Mouse (Mus musculus): ENCODE results near the gene Mpg. TPM values are rescaled to one million over a fixed set of nuclear protein-coding genes. Genes with fewer than 3 reads are reported as not detected.

Gene Mpg
- polyA plus RNA-seq, 1 experiment from 2014 or later: 24.8 TPM

DNA sequence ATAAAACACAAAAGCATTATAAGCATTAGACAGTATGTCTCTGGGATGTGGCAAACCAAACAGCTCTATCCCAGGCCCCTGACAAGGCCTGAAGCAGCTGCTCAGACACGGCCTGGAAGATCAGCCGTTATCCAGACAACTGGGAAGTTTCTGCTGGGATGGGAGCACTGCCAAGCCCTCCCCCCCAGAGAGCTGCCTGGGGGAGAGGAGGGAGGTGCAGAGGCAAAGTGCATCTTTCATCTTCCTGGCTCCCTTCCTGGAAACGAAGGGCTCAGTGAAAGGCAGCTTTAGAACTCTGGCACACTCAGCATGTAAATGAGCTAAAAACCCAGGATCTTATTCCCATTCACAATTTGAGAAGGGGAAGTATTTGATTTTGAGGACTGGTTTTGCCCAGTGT, 9.3 kb downstream of the Mpg start:
- DNase-seq (ENCODE audit: low spot score, missing footprints) (no peak), ATAC-seq (ENCODE audit: low FRiP score) (no peak)
- no peaks in the 10 kb centered on the region for H3K27me3 ChIP-seq (ENCODE audit: control insufficient read depth, insufficient read depth, low read length)
- H3K36me3 ChIP-seq (ENCODE audit: control insufficient read depth, insufficient read depth, low read length): peaks cover 5% of the 10 kb centered on the region
- no peak overlapping the region for H3K9ac ChIP-seq (ENCODE audit: low read length)
- H3K4me3 ChIP-seq (ENCODE audit: low read depth, low read length): no peak overlapping the region
- no peaks in the 10 kb centered on the region for H3K4me1 ChIP-seq (ENCODE audit: control insufficient read depth, insufficient read depth, low read length)
- H3K9me3 ChIP-seq (ENCODE audit: control insufficient read depth, low read length): no peaks in the 10 kb centered on the region
- H3K27ac ChIP-seq (ENCODE audit: low read depth, low read length): no peak overlapping the region
- no peak overlapping the region for H3K4me2 ChIP-seq
- WGBS: 83% methylated on average over 3 of the region's 3 CpGs

GRCm38 (mm10) chr11:32236132-32236531, 9.8 kb downstream of the Mpg start:
- DNase-seq (ENCODE audit: low spot score, missing footprints) (peak; percentile 67), ATAC-seq (ENCODE audit: low FRiP score) (no peak)
- no peak overlapping the region for H3K9ac ChIP-seq (ENCODE audit: low read length)
- peaks cover 5% of the 10 kb centered on the region for H3K36me3 ChIP-seq (ENCODE audit: control insufficient read depth, insufficient read depth, low read length)
- H3K4me1 ChIP-seq (ENCODE audit: control insufficient read depth, insufficient read depth, low read length): no peaks in the 10 kb centered on the region
- no peaks in the 10 kb centered on the region for H3K9me3 ChIP-seq (ENCODE audit: control insufficient read depth, low read length)
- 87% methylated on average over 2 of the region's 2 CpGs for WGBS
- H3K27me3 ChIP-seq (ENCODE audit: control insufficient read depth, insufficient read depth, low read length): no peaks in the 10 kb centered on the region
- no peak overlapping the region for H3K4me3 ChIP-seq (ENCODE audit: low read depth, low read length)
- no peak overlapping the region for H3K4me2 ChIP-seq
- no peak overlapping the region for H3K27ac ChIP-seq (ENCODE audit: low read depth, low read length)

GRCm38 (mm10) chr11:32236712-32237410, 10.6 kb downstream of the Mpg start:
- WGBS: 57% methylated on average over 9 of the region's 9 CpGs
- Histone ChIP-seq H3K4me2 (no peak overlapping the region), H3K9ac (ENCODE audit: low read length) (no peak overlapping the region), H3K27ac (ENCODE audit: low read depth, low read length) (no peak overlapping the region), H3K27me3 (ENCODE audit: control insufficient read depth, insufficient read depth, low read length) (no peaks in the 10 kb centered on the region), H3K36me3 (ENCODE audit: control insufficient read depth, insufficient read depth, low read length) (peaks cover 4% of the 10 kb centered on the region), H3K4me1 (ENCODE audit: control insufficient read depth, insufficient read depth, low read length) (no peaks in the 10 kb centered on the region), H3K4me3 (ENCODE audit: low read depth, low read length) (no peak overlapping the region), H3K9me3 (ENCODE audit: control insufficient read depth, low read length) (no peaks in the 10 kb centered on the region)
- ATAC-seq (ENCODE audit: low FRiP score): no peak
- DNase-seq (ENCODE audit: low spot score, missing footprints): peak; percentile 97

DNA sequence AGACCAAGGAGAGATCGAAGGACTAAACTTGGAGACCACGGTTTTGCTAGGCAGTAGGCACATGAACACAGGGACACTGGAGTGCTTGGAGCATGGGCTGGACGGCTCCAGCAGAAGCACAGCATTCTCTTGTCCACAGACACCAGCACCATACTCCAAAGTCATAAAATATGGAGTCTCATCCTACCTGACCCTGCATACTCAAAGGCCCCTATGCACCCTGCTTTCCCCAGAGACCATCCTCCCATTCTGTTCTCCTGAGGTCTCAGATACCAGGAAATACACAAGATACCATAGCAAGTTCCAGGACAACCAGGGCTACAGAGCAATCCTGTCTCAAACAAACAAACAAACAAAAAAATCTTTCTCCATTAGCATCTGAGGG, 11.1 kb downstream of the Mpg start:
- Histone ChIP-seq H3K27me3 (ENCODE audit: control insufficient read depth, insufficient read depth, low read length) (no peaks in the 10 kb centered on the region), H3K4me2 (no peak overlapping the region), H3K9ac (ENCODE audit: low read length) (no peak overlapping the region), H3K36me3 (ENCODE audit: control insufficient read depth, insufficient read depth, low read length) (peaks cover 4% of the 10 kb centered on the region), H3K9me3 (ENCODE audit: control insufficient read depth, low read length) (no peaks in the 10 kb centered on the region), H3K4me1 (ENCODE audit: control insufficient read depth, insufficient read depth, low read length) (no peaks in the 10 kb centered on the region), H3K27ac (ENCODE audit: low read depth, low read length) (no peak overlapping the region), H3K4me3 (ENCODE audit: low read depth, low read length) (no peak overlapping the region)
- no peak for ATAC-seq (ENCODE audit: low FRiP score)
- 95% methylated on average over 3 of the region's 3 CpGs for WGBS
- DNase-seq (ENCODE audit: low spot score, missing footprints): no peak

DNA sequence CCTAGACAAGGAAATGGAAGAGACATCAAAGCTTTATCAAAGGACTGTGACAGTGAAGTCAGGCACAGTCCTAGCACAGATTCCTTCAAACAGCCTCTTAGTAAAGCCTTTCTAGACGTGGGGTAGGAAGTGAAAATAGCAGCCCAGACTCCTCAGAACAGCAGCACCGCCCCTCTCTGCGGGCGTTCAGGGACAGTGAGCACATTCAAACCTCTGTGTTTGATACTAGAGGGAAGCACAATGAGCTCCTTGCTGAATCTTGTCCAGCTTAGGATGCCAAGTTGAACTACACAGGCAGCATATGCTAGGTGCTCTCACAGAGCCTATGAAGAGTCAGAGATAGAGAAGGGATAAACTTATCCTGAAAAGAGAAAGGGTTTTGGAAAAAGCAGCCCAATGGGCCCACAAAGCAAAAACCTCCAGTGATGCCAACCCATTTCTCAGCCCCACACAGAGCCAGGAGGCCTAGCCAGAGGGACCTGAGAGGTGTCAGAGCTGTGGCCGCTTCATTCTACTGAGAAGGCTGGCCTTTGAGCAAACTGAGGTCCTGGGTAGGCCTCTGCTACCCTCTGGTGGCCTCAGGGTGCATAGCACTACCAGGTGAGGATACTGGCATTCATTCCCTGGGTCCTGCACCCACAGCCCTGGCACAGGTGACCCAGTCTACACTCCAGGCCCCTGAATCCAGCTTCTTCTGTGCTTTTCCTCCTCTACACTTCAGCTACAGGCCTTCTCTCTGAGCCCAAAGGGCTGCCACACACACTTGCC, 12.0 kb downstream of the Mpg start:
- no peak overlapping the region for H3K4me2 ChIP-seq
- no peaks in the 10 kb centered on the region for H3K4me1 ChIP-seq (ENCODE audit: control insufficient read depth, insufficient read depth, low read length)
- DNase-seq (ENCODE audit: low spot score, missing footprints) (peak; percentile 95), ATAC-seq (ENCODE audit: low FRiP score) (peak; percentile 47; the same call in 1 of the 2 replicates)
- no peak overlapping the region for H3K27ac ChIP-seq (ENCODE audit: low read depth, low read length)
- H3K27me3 ChIP-seq (ENCODE audit: control insufficient read depth, insufficient read depth, low read length): no peaks in the 10 kb centered on the region
- H3K4me3 ChIP-seq (ENCODE audit: low read depth, low read length): no peak overlapping the region
- WGBS: 64% methylated on average over 5 of the region's 5 CpGs
- H3K9me3 ChIP-seq (ENCODE audit: control insufficient read depth, low read length): no peaks in the 10 kb centered on the region
- H3K36me3 ChIP-seq (ENCODE audit: control insufficient read depth, insufficient read depth, low read length): peaks cover 4% of the 10 kb centered on the region; the same call in 1 of the 2 replicates
- H3K9ac ChIP-seq (ENCODE audit: low read length): no peak overlapping the region

GRCm38 (mm10) chr11:32241391-32241790, 15.1 kb downstream of the Mpg start:
- H3K36me3 ChIP-seq (ENCODE audit: control insufficient read depth, insufficient read depth, low read length): no peaks in the 10 kb centered on the region; the same call in 1 of the 2 replicates
- no peaks in the 10 kb centered on the region for H3K4me1 ChIP-seq (ENCODE audit: control insufficient read depth, insufficient read depth, low read length)
- no peak overlapping the region for H3K4me2 ChIP-seq
- H3K4me3 ChIP-seq (ENCODE audit: low read depth, low read length): no peak overlapping the region
- DNase-seq (ENCODE audit: low spot score, missing footprints) (no peak), ATAC-seq (ENCODE audit: low FRiP score) (no peak)
- no peaks in the 10 kb centered on the region for H3K27me3 ChIP-seq (ENCODE audit: control insufficient read depth, insufficient read depth, low read length)
- no peak overlapping the region for H3K9ac ChIP-seq (ENCODE audit: low read length)
- H3K27ac ChIP-seq (ENCODE audit: low read depth, low read length): no peak overlapping the region
- H3K9me3 ChIP-seq (ENCODE audit: control insufficient read depth, low read length): no peaks in the 10 kb centered on the region

- Histone ChIP-seq H3K27ac (ENCODE audit: low read depth, low read length) (no peak overlapping the region), H3K4me1 (ENCODE audit: control insufficient read depth, insufficient read depth, low read length) (no peaks in the 10 kb centered on the region), H3K36me3 (ENCODE audit: control insufficient read depth, insufficient read depth, low read length) (no peaks in the 10 kb centered on the region; the same call in 1 of the 2 replicates), H3K27me3 (ENCODE audit: control insufficient read depth, insufficient read depth, low read length) (no peaks in the 10 kb centered on the region), H3K4me2 (no peak overlapping the region), H3K4me3 (ENCODE audit: low read depth, low read length) (no peak overlapping the region), H3K9ac (ENCODE audit: low read length) (no peak overlapping the region), H3K9me3 (ENCODE audit: control insufficient read depth, low read length) (no peaks in the 10 kb centered on the region)
- DNase-seq (ENCODE audit: low spot score, missing footprints) (no peak), ATAC-seq (ENCODE audit: low FRiP score) (no peak)
- WGBS: 81% methylated on average over 3 of the region's 3 CpGs
These were observed 15.9 kb downstream of the Mpg start for GRCm38 (mm10) chr11:32242209-32242608.

- no peaks in the 10 kb centered on the region for H3K9me3 ChIP-seq (ENCODE audit: control insufficient read depth, low read length)
- no peak overlapping the region for H3K27ac ChIP-seq (ENCODE audit: low read depth, low read length)
- 79% methylated on average over 7 of the region's 7 CpGs for WGBS
- H3K4me2 ChIP-seq: no peak overlapping the region
- H3K4me1 ChIP-seq (ENCODE audit: control insufficient read depth, insufficient read depth, low read length): no peaks in the 10 kb centered on the region
- H3K36me3 ChIP-seq (ENCODE audit: control insufficient read depth, insufficient read depth, low read length): no peaks in the 10 kb centered on the region; the same call in 1 of the 2 replicates
- DNase-seq (ENCODE audit: low spot score, missing footprints): no peak
- ATAC-seq (ENCODE audit: low FRiP score): no peak
- no peaks in the 10 kb centered on the region for H3K27me3 ChIP-seq (ENCODE audit: control insufficient read depth, insufficient read depth, low read length)
- H3K4me3 ChIP-seq (ENCODE audit: low read depth, low read length): no peak overlapping the region
- H3K9ac ChIP-seq (ENCODE audit: low read length): no peak overlapping the region
These were observed 17.1 kb downstream of the Mpg start for GRCm38 (mm10) chr11:32243205-32243955.

DNA sequence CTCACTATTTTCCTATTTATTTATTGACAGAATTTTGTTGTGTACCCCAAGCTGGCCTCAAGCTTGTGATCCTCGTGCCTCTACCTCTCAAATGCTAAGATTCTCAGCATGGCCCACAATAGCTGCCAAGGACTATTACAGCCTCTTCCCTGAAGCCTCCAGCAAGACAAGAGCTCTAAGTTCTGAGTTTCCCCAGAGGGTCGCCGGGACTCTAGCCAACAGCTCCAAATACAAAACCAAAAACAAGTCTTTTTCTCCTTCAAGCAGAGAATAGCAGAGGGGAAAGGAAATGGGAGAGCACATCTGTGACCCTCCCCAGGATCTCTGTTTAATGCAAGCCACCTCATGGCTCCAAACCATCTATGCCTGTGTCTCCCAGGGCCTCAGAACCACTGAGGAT, 17.8 kb downstream of the Mpg start:
- no peak for ATAC-seq (ENCODE audit: low FRiP score)
- no peak overlapping the region for H3K9ac ChIP-seq (ENCODE audit: low read length)
- no peak overlapping the region for H3K4me2 ChIP-seq
- no peaks in the 10 kb centered on the region for H3K27me3 ChIP-seq (ENCODE audit: control insufficient read depth, insufficient read depth, low read length)
- H3K36me3 ChIP-seq (ENCODE audit: control insufficient read depth, insufficient read depth, low read length): no peaks in the 10 kb centered on the region; the same call in 1 of the 2 replicates
- WGBS: 85% methylated on average over 3 of the region's 3 CpGs
- no peak overlapping the region for H3K4me3 ChIP-seq (ENCODE audit: low read depth, low read length)
- no peak for DNase-seq (ENCODE audit: low spot score, missing footprints)
- H3K9me3 ChIP-seq (ENCODE audit: control insufficient read depth, low read length): no peaks in the 10 kb centered on the region
- H3K27ac ChIP-seq (ENCODE audit: low read depth, low read length): no peak overlapping the region
- no peaks in the 10 kb centered on the region for H3K4me1 ChIP-seq (ENCODE audit: control insufficient read depth, insufficient read depth, low read length)

All from midbrain, embryonic 11.5 days (tissue).